Mouse (Mus musculus): ENCODE data around the gene Cdh10. TPM values are rescaled to one million over a fixed set of nuclear protein-coding genes. Genes with fewer than 3 reads are reported as not detected.

Cdh10 gene
- polyA plus RNA-seq, 1 experiment, result 0.06 TPM

GRCm38 (mm10) chr15:18832263-18832662, 13.5 kb downstream of the Cdh10 start:
- WGBS, result 14% methylated on average over 4 of the region's 4 CpGs
- Histone ChIP-seq H3K27ac (ENCODE audit: insufficient read depth, low read length) (no peak overlapping the region), H3K36me3 (ENCODE audit: control insufficient read depth, insufficient read depth, low read length) (no peaks in the 10 kb centered on the region), H3K4me3 (ENCODE audit: extremely low read depth, insufficient read depth, insufficient read length) (no peak overlapping the region), H3K27me3 (ENCODE audit: control insufficient read depth, insufficient read depth, low read length) (no peaks in the 10 kb centered on the region), H3K4me1 (ENCODE audit: control insufficient read depth, insufficient read depth, insufficient read length) (no peaks in the 10 kb centered on the region)
- TF ChIP-seq CTCF (IDR thresholded peaks at IDR 0.05; ENCODE audit: extremely low read depth, insufficient read depth, insufficient read length, insufficient replicate concordance) (no peak), POLR2A (IDR thresholded peaks at IDR 0.05; ENCODE audit: low read depth, low read length) (no peak)
- DNase-seq (ENCODE audit: low read depth in 1 of 2, low spot score in 2 of 2), result no peak

- TF ChIP-seq POLR2A (IDR thresholded peaks at IDR 0.05; ENCODE audit: low read depth, low read length), result no peak
- TF ChIP-seq CTCF (IDR thresholded peaks at IDR 0.05; ENCODE audit: extremely low read depth, insufficient read depth, insufficient read length, insufficient replicate concordance), result no peak
- WGBS, result 90% methylated on average over 2 of the region's 2 CpGs
Measured at GRCm38 (mm10) chr15:18841769-18842168, 23.0 kb downstream of the Cdh10 start.

GRCm38 (mm10) chr15:18844807-18845206, 26.1 kb downstream of the Cdh10 start:
- 75% methylated on average over 5 of the region's 5 CpGs for WGBS
- DNase-seq (ENCODE audit: low read depth in 1 of 2, low spot score in 2 of 2), result no peak
- no peaks in the 10 kb centered on the region for H3K4me1 ChIP-seq (ENCODE audit: control insufficient read depth, insufficient read depth, insufficient read length)
- H3K27me3 ChIP-seq (ENCODE audit: control insufficient read depth, insufficient read depth, low read length), result no peaks in the 10 kb centered on the region
- no peak overlapping the region for H3K27ac ChIP-seq (ENCODE audit: insufficient read depth, low read length)
- H3K36me3 ChIP-seq (ENCODE audit: control insufficient read depth, insufficient read depth, low read length), result no peaks in the 10 kb centered on the region
- TF ChIP-seq POLR2A (IDR thresholded peaks at IDR 0.05; ENCODE audit: low read depth, low read length), result no peak
- no peak for TF ChIP-seq CTCF (IDR thresholded peaks at IDR 0.05; ENCODE audit: extremely low read depth, insufficient read depth, insufficient read length, insufficient replicate concordance)
- no peak overlapping the region for H3K4me3 ChIP-seq (ENCODE audit: extremely low read depth, insufficient read depth, insufficient read length)

More at GRCm38 (mm10) chr15:18841769-18842168, 23.0 kb downstream of the Cdh10 start:
- Histone ChIP-seq H3K4me3 (ENCODE audit: extremely low read depth, insufficient read depth, insufficient read length) (no peak overlapping the region), H3K4me1 (ENCODE audit: control insufficient read depth, insufficient read depth, insufficient read length) (no peaks in the 10 kb centered on the region), H3K36me3 (ENCODE audit: control insufficient read depth, insufficient read depth, low read length) (no peaks in the 10 kb centered on the region), H3K27ac (ENCODE audit: insufficient read depth, low read length) (no peak overlapping the region), H3K27me3 (ENCODE audit: control insufficient read depth, insufficient read depth, low read length) (no peaks in the 10 kb centered on the region)
- no peak for DNase-seq (ENCODE audit: low read depth in 1 of 2, low spot score in 2 of 2)

- WGBS, result 81% methylated on average over 2 of the region's 2 CpGs
- Histone ChIP-seq H3K4me3 (ENCODE audit: extremely low read depth, insufficient read depth, insufficient read length) (no peak overlapping the region), H3K27ac (ENCODE audit: insufficient read depth, low read length) (no peak overlapping the region), H3K36me3 (ENCODE audit: control insufficient read depth, insufficient read depth, low read length) (no peaks in the 10 kb centered on the region), H3K27me3 (ENCODE audit: control insufficient read depth, insufficient read depth, low read length) (no peaks in the 10 kb centered on the region), H3K4me1 (ENCODE audit: control insufficient read depth, insufficient read depth, insufficient read length) (no peaks in the 10 kb centered on the region)
- TF ChIP-seq POLR2A (IDR thresholded peaks at IDR 0.05; ENCODE audit: low read depth, low read length) (no peak), CTCF (IDR thresholded peaks at IDR 0.05; ENCODE audit: extremely low read depth, insufficient read depth, insufficient read length, insufficient replicate concordance) (no peak)
- no peak for DNase-seq (ENCODE audit: low read depth in 1 of 2, low spot score in 2 of 2)
Measured at GRCm38 (mm10) chr15:18850497-18850896, 31.8 kb downstream of the Cdh10 start.

- no peak for DNase-seq (ENCODE audit: low read depth in 1 of 2, low spot score in 2 of 2)
- Histone ChIP-seq H3K4me3 (ENCODE audit: extremely low read depth, insufficient read depth, insufficient read length) (no peak overlapping the region), H3K27me3 (ENCODE audit: control insufficient read depth, insufficient read depth, low read length) (no peaks in the 10 kb centered on the region), H3K4me1 (ENCODE audit: control insufficient read depth, insufficient read depth, insufficient read length) (no peaks in the 10 kb centered on the region), H3K27ac (ENCODE audit: insufficient read depth, low read length) (no peak overlapping the region), H3K36me3 (ENCODE audit: control insufficient read depth, insufficient read depth, low read length) (no peaks in the 10 kb centered on the region)
- TF ChIP-seq CTCF (IDR thresholded peaks at IDR 0.05; ENCODE audit: extremely low read depth, insufficient read depth, insufficient read length, insufficient replicate concordance), result no peak
- TF ChIP-seq POLR2A (IDR thresholded peaks at IDR 0.05; ENCODE audit: low read depth, low read length), result no peak
- 60% methylated on average over 2 of the region's 2 CpGs for WGBS
Measured at GRCm38 (mm10) chr15:18858135-18858534, 39.4 kb downstream of the Cdh10 start.

- no peaks in the 10 kb centered on the region for H3K36me3 ChIP-seq (ENCODE audit: control insufficient read depth, insufficient read depth, low read length)
- no peaks in the 10 kb centered on the region for H3K4me1 ChIP-seq (ENCODE audit: control insufficient read depth, insufficient read depth, insufficient read length)
- no peak overlapping the region for H3K27ac ChIP-seq (ENCODE audit: insufficient read depth, low read length)
- TF ChIP-seq POLR2A (IDR thresholded peaks at IDR 0.05; ENCODE audit: low read depth, low read length) (no peak), CTCF (IDR thresholded peaks at IDR 0.05; ENCODE audit: extremely low read depth, insufficient read depth, insufficient read length, insufficient replicate concordance) (no peak)
- H3K27me3 ChIP-seq (ENCODE audit: control insufficient read depth, insufficient read depth, low read length), result no peaks in the 10 kb centered on the region
- no peak overlapping the region for H3K4me3 ChIP-seq (ENCODE audit: extremely low read depth, insufficient read depth, insufficient read length)
- 90% methylated on average over 2 of the region's 2 CpGs for WGBS
- no peak for DNase-seq (ENCODE audit: low read depth in 1 of 2, low spot score in 2 of 2)
Measured at GRCm38 (mm10) chr15:18869871-18870270, 51.1 kb downstream of the Cdh10 start.

GRCm38 (mm10) chr15:18881467-18881866, 62.7 kb downstream of the Cdh10 start:
- Histone ChIP-seq H3K36me3 (ENCODE audit: control insufficient read depth, insufficient read depth, low read length) (no peaks in the 10 kb centered on the region), H3K4me1 (ENCODE audit: control insufficient read depth, insufficient read depth, insufficient read length) (no peaks in the 10 kb centered on the region), H3K4me3 (ENCODE audit: extremely low read depth, insufficient read depth, insufficient read length) (no peak overlapping the region), H3K27me3 (ENCODE audit: control insufficient read depth, insufficient read depth, low read length) (no peaks in the 10 kb centered on the region), H3K27ac (ENCODE audit: insufficient read depth, low read length) (no peak overlapping the region)
- TF ChIP-seq POLR2A (IDR thresholded peaks at IDR 0.05; ENCODE audit: low read depth, low read length) (no peak), CTCF (IDR thresholded peaks at IDR 0.05; ENCODE audit: extremely low read depth, insufficient read depth, insufficient read length, insufficient replicate concordance) (no peak)
- 79% methylated on average over 5 of the region's 5 CpGs for WGBS
- no peak for DNase-seq (ENCODE audit: low read depth in 1 of 2, low spot score in 2 of 2)
